ENCODE assay signal across 14 mouse cellular contexts in genomic region chr3:104350253-104350945, GRCm38 (mm10).
DNase-seq lines count a peak whose midpoint lies in the region; ATAC-seq lines count a peak whose summit lies in the region.
"Had no signal": no experiment of that assay in that cellular context is flagged by ENCODE, and none has a peak within 500 bp of the region (broad histone marks: within the 10 kb centered on the region; RNA-seq: fewer than 3 reads in every experiment).

No protein-coding gene starts in this region.

- H3K4me3 ChIP-seq in forebrain, embryonic 10.5 days, result no peak overlapping the region
- no peak overlapping the region for H3K4me3 ChIP-seq in forebrain, embryonic 16.5 days (replicated peaks; ENCODE audit: low read length)
- no peak overlapping the region for H3K4me3 ChIP-seq in limb, embryonic 13.5 days
- no peak overlapping the region for H3K4me3 ChIP-seq in limb, embryonic 10.5 days
- no peak overlapping the region for H3K4me3 ChIP-seq in limb, embryonic 15.5 days
- H3K4me3 ChIP-seq: embryonic facial prominence, embryonic 12.5 days; heart, adult 2 months had no signal

- H3K4me1 ChIP-seq in forebrain, embryonic 10.5 days, result peaks cover 50% of the 10 kb centered on the region
- peaks cover 11% of the 10 kb centered on the region for H3K4me1 ChIP-seq in forebrain, embryonic 16.5 days (replicated peaks; ENCODE audit: control insufficient read depth, insufficient read depth, low read length)
- peaks cover 37% of the 10 kb centered on the region for H3K4me1 ChIP-seq in limb, embryonic 13.5 days
- peaks cover 25% of the 10 kb centered on the region for H3K4me1 ChIP-seq in limb, embryonic 10.5 days
- peaks cover 30% of the 10 kb centered on the region for H3K4me1 ChIP-seq in limb, embryonic 15.5 days

- 0 out of 2 replicates have a peak overlapping the region, but pooled peaks have one; percentile 71 for H3K27ac ChIP-seq in forebrain, embryonic 10.5 days
- no peak overlapping the region for H3K27ac ChIP-seq in forebrain, embryonic 16.5 days (ENCODE audit: low read length)
- H3K27ac ChIP-seq in limb, embryonic 13.5 days, result peak overlapping the region; percentile 10; the same call in 1 of the 2 replicates
- no peak overlapping the region for H3K27ac ChIP-seq in limb, embryonic 10.5 days
- peak overlapping the region; percentile 65 for H3K27ac ChIP-seq in limb, embryonic 15.5 days
- H3K27ac ChIP-seq: embryonic facial prominence, embryonic 12.5 days; heart, adult 2 months; macrophage had no signal

- no peak overlapping the region for H3K9ac ChIP-seq in forebrain, embryonic 16.5 days (replicated peaks; ENCODE audit: low read depth, low read length)
- no peak overlapping the region for H3K9ac ChIP-seq in limb, embryonic 13.5 days
- no peak overlapping the region for H3K9ac ChIP-seq in limb, embryonic 15.5 days
- H3K9ac ChIP-seq: embryonic facial prominence, embryonic 12.5 days had no signal

- WGBS in forebrain, embryonic 10.5 days, result 85% methylated on average over 2 of the region's 2 CpGs
- 49% methylated on average over 2 of the region's 2 CpGs for WGBS in forebrain, embryonic 16.5 days
- 71% methylated on average over 2 of the region's 2 CpGs for WGBS in limb, embryonic 13.5 days
- 87% methylated on average over 2 of the region's 2 CpGs for WGBS in limb, embryonic 10.5 days
- WGBS in limb, embryonic 15.5 days, result 64% methylated on average over 2 of the region's 2 CpGs

- peaks cover 17% of the 10 kb centered on the region for H3K27me3 ChIP-seq in forebrain, embryonic 10.5 days (ENCODE audit: poor library complexity, severe bottlenecking)
- no peaks in the 10 kb centered on the region for H3K27me3 ChIP-seq in forebrain, embryonic 16.5 days (replicated peaks; ENCODE audit: control insufficient read depth, insufficient read depth, low read length)
- no peaks in the 10 kb centered on the region for H3K27me3 ChIP-seq in limb, embryonic 13.5 days
- H3K27me3 ChIP-seq in limb, embryonic 10.5 days (ENCODE audit: low read depth, poor library complexity, severe bottlenecking), result no peaks in the 10 kb centered on the region
- H3K27me3 ChIP-seq in limb, embryonic 15.5 days, result no peaks in the 10 kb centered on the region
- H3K27me3 ChIP-seq: embryonic facial prominence, embryonic 12.5 days had no signal

- DNase-seq in forebrain, embryonic 10.5 days (ENCODE audit: extremely low spot score, low spot score), result no peak
- no peak for DNase-seq in limb, embryonic 10.5 days (ENCODE audit: low spot score)
- DNase-seq in adipocyte (ENCODE audit: low spot score), result peak; percentile 44
- no peak for DNase-seq in gastrocnemius, adult 18-20 months (ENCODE audit: low spot score)
- DNase-seq in retina, embryonic 14.5 days (ENCODE audit: low spot score), result no peak
- DNase-seq: cerebellum, postnatal 14 days; heart, adult 2 months; heart, postnatal 4 days; thymus, adult 2 months had no signal

- no peak for ATAC-seq in forebrain, embryonic 16.5 days
- no peak for ATAC-seq in limb, embryonic 13.5 days (ENCODE audit: low FRiP score, low read depth)
- peak; percentile 35; the same call in 1 of the 2 replicates for ATAC-seq in limb, embryonic 15.5 days (ENCODE audit: insufficient number of reproducible peaks, low FRiP score, low TSS enrichment, low read depth)

- H3K4me2 ChIP-seq in forebrain, embryonic 16.5 days (ENCODE audit: low read length), result no peak overlapping the region
- no peak overlapping the region for H3K4me2 ChIP-seq in limb, embryonic 13.5 days (replicated peaks)
- no peak overlapping the region for H3K4me2 ChIP-seq in limb, embryonic 15.5 days
- H3K4me2 ChIP-seq: embryonic facial prominence, embryonic 12.5 days had no signal

- no peaks in the 10 kb centered on the region for H3K9me3 ChIP-seq in forebrain, embryonic 10.5 days
- H3K9me3 ChIP-seq in forebrain, embryonic 16.5 days (ENCODE audit: control insufficient read depth, low read length), result no peaks in the 10 kb centered on the region
- no peaks in the 10 kb centered on the region for H3K9me3 ChIP-seq in limb, embryonic 13.5 days
- no peaks in the 10 kb centered on the region for H3K9me3 ChIP-seq in limb, embryonic 10.5 days (replicated peaks)
- no peaks in the 10 kb centered on the region for H3K9me3 ChIP-seq in limb, embryonic 15.5 days
- H3K9me3 ChIP-seq: embryonic facial prominence, embryonic 12.5 days had no signal

- H3K36me3 ChIP-seq in forebrain, embryonic 10.5 days (replicated peaks), result no peaks in the 10 kb centered on the region
- H3K36me3 ChIP-seq in forebrain, embryonic 16.5 days (ENCODE audit: control insufficient read depth, insufficient read depth), result no peaks in the 10 kb centered on the region
- no peaks in the 10 kb centered on the region for H3K36me3 ChIP-seq in limb, embryonic 13.5 days
- H3K36me3 ChIP-seq in limb, embryonic 10.5 days, result no peaks in the 10 kb centered on the region
- no peaks in the 10 kb centered on the region for H3K36me3 ChIP-seq in limb, embryonic 15.5 days
- H3K36me3 ChIP-seq: embryonic facial prominence, embryonic 12.5 days had no signal

Comparison
In these comparisons a context has a peak if more than half of its experiments do, and no peak if none do; other contexts are left out.
1. H3K27ac ChIP-seq: peak in forebrain, embryonic 10.5 days (single experiment), limb, embryonic 13.5 days (single experiment) and limb, embryonic 15.5 days (single experiment); none in forebrain, embryonic 16.5 days (single experiment) and limb, embryonic 10.5 days (single experiment).